Mouse (Mus musculus) bone marrow macrophage, adult 2 months (primary cell): ENCODE results near the gene Prkce. TPM values are rescaled to one million over a fixed set of nuclear protein-coding genes. Genes with fewer than 3 reads are reported as not detected.

Source experiments
- H3K27ac ChIP-seq: 2 replicates; pipeline ENCODE4 v1.5.1; 2012; ENCODE audit warnings: low read depth, low read length; ENCODE audit not compliant: insufficient read depth
- H3K4me1 ChIP-seq: 2 replicates; pipeline ENCODE4 v1.6.1; 2012; ENCODE audit warnings: low read length; ENCODE audit not compliant: control insufficient read depth, insufficient read depth
- H3K4me3 ChIP-seq: 2 replicates; pipeline ENCODE4 v1.5.1; 2012; ENCODE audit warnings: mild to moderate bottlenecking, low read length, moderate library complexity; ENCODE audit not compliant: insufficient read depth
- CTCF ChIP-seq: IDR thresholded peaks from 2 replicates; pipeline ENCODE4 v1.5.1; 2012; ENCODE audit warnings: low read depth, mild to moderate bottlenecking, low read length, moderate library complexity
- POLR2A ChIP-seq: IDR thresholded peaks from 2 replicates; pipeline ENCODE4 v1.6.1; 2012; ENCODE audit warnings: mild to moderate bottlenecking, low read depth, low read length, borderline replicate concordance
- polyA plus RNA-seq: library from polyadenylated mRNA; stranded (reverse); fragments of >200 nt; gene quantifications from 2 replicates; pipeline ENCODE4 v1.2.4, GENCODE M21; 2012; ENCODE audit not compliant: missing spikeins, insufficient read depth, insufficient read length

Gene Prkce
- polyA plus RNA-seq, 1 experiment: 1.8 TPM

- Histone ChIP-seq H3K27ac (no peak overlapping the region), H3K4me3 (peak overlapping the region; percentile 3; the same call in 1 of the 2 replicates)
These were observed 368.5 kb downstream of the Prkce start for GRCm38 (mm10) chr17:86535827-86536656.

GRCm38 (mm10) chr17:86539881-86540430, 372.4 kb downstream of the Prkce start:
- TF ChIP-seq POLR2A (no peak), CTCF (no peak)
- H3K4me3 ChIP-seq: no peak overlapping the region

More at GRCm38 (mm10) chr17:86535827-86536656, 368.5 kb downstream of the Prkce start:
- H3K4me1 ChIP-seq: 0 out of 2 replicates have a peak, but pooled peaks cover 3% of the 10 kb centered on the region
- TF ChIP-seq POLR2A (no peak), CTCF (no peak)

GRCm38 (mm10) chr17:86546529-86546928, 378.9 kb downstream of the Prkce start:
- TF ChIP-seq CTCF (no peak), POLR2A (no peak)
- H3K4me3 ChIP-seq: no peak overlapping the region
- no peaks in the 10 kb centered on the region for H3K4me1 ChIP-seq
- H3K27ac ChIP-seq: no peak overlapping the region

More at GRCm38 (mm10) chr17:86539881-86540430, 372.4 kb downstream of the Prkce start:
- Histone ChIP-seq H3K4me1 (0 out of 2 replicates have a peak, but pooled peaks cover 3% of the 10 kb centered on the region), H3K27ac (no peak overlapping the region)

GRCm38 (mm10) chr17:86549128-86549527, 381.5 kb downstream of the Prkce start:
- no peak overlapping the region for H3K4me3 ChIP-seq
- no peaks in the 10 kb centered on the region for H3K4me1 ChIP-seq
- no peak overlapping the region for H3K27ac ChIP-seq
- TF ChIP-seq POLR2A (no peak), CTCF (no peak)

- TF ChIP-seq CTCF (no peak), POLR2A (no peak)
- H3K27ac ChIP-seq: no peak overlapping the region
- no peaks in the 10 kb centered on the region for H3K4me1 ChIP-seq
- no peak overlapping the region for H3K4me3 ChIP-seq
These were observed 384.0 kb downstream of the Prkce start for GRCm38 (mm10) chr17:86551561-86551960.

DNA sequence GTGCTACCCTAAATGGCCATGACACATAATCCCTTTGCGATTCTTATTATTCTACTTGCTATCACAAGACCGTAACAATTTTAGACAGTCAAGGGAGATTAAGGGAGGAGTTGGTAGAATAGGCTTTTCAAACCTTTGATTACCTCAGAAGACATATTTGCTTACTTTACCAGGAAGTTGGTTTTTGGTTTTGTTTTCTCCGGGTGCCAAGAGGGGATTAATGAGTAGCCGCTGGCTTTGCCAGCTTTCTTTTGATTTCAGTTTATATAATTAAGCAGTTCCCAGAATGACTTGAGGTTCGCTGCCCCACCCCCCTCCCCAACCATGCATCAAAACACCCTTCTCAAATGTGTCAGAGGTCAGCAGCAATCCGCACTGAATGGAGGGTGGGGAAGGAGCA, 384.4 kb downstream of the Prkce start:
- H3K27ac ChIP-seq: no peak overlapping the region
- no peaks in the 10 kb centered on the region for H3K4me1 ChIP-seq
- H3K4me3 ChIP-seq: no peak overlapping the region
- TF ChIP-seq CTCF: no peak
- TF ChIP-seq POLR2A: no peak

DNA sequence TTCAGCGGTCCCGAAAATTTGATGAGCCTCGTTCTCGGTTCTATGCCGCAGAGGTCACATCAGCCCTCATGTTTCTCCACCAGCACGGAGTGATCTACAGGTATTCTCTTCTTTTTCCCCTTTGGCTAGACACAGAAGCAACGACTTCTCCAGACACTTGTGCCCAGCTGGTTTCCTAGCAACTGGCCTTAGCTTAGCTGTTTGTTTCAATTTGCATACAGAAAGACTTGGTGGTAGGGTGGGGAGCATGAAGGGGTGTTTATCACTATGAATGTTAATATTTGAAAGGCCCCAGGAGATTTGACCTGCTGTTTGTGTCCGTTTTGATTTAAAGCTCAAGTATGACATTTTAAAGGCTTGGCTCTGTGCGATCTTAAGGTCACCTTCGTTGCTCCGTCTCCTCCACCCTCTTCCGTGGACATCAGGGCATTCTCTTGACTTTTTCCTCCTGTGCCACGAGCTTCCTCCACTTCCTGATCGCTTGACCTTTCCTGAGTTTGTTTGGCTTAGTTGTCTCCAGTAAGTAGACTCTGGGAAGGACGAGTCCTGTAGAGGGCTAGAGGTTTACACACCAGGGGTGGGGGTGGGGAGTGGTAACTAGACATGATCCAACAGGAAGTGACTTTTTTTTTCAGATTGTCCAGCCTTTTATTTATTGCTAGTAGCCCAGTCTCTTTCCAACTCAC, 391.8 kb downstream of the Prkce start:
- TF ChIP-seq CTCF: no peak
- no peak for TF ChIP-seq POLR2A
- Histone ChIP-seq H3K4me1 (no peaks in the 10 kb centered on the region), H3K27ac (no peak overlapping the region), H3K4me3 (no peak overlapping the region)

GRCm38 (mm10) chr17:86560499-86560898, 392.9 kb downstream of the Prkce start:
- H3K27ac ChIP-seq: no peak overlapping the region
- H3K4me3 ChIP-seq: no peak overlapping the region
- TF ChIP-seq CTCF: no peak
- TF ChIP-seq POLR2A: no peak
- no peaks in the 10 kb centered on the region for H3K4me1 ChIP-seq

DNA sequence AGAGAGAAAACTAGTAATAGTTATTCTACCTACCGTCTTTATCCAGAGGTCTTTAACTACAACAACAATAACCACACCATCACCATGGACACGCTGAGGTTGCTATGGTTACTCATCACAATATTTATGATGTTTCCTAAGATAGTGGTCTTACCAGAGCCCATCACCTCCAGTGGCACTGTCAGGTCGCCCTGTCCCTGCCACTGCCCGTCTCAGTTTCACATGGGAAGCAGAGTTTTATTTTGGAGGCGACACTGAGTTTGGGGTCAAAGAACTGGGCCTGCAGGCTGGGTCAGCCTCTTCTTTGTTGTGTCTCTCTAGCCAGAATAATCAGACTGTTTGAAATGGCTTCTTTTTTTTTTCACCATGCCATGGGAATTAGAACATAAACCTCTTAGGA, 402.9 kb downstream of the Prkce start:
- Histone ChIP-seq H3K4me3 (no peak overlapping the region), H3K4me1 (no peaks in the 10 kb centered on the region), H3K27ac (no peak overlapping the region)
- TF ChIP-seq POLR2A (no peak), CTCF (no peak)
